In the genomic region with DNA sequence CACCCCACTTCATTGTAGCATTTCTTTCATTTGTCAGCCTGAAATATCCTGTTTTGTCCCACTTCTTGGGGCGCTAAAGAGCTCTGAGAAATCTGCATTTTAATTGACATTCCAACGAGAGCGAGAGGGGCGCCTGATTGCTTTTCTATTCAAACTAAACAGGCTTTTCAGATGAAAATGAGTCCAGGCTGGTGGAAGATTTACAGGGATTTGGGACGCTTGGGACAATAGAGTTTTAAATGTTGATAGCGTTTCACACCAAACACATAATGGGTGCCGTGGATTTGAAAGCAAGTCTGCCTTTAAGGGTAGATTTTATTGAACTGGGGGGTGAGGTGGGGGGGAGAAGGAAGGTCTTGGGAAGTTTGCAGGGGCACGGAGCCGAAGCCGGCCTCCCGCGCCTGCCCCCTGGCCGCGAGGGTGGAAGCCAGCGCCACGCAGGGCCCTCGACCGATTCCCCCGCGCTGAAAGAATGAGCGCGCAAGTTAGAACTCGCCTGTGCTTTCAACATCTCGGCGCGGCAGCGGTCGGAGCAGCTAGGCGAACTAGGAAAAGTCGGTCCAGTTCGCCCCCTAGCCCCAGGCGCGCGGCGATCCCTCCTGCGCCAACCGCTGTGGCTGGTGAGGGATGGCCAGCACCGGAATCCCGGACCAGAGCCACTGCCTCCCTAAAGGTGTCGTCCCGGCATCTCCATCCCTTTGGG, we compare ENCODE assay signal across 8 mouse cellular contexts.
DNase-seq lines count a peak whose midpoint lies in the region; ATAC-seq and TF ChIP-seq lines count a peak whose summit lies in the region.

No protein-coding gene starts in this region.

- under 1% methylated on average over 41 of the region's 41 CpGs for WGBS in heart, embryonic 11.5 days (ENCODE audit: insufficient replicate concordance)
- WGBS in kidney, postnatal 0 days: under 1% methylated on average over 41 of the region's 41 CpGs
- 2% methylated on average over 41 of the region's 41 CpGs for WGBS in liver, postnatal 0 days (ENCODE audit: insufficient replicate concordance)
- WGBS in olfactory bulb, adult 2 months: 2% methylated on average over 41 of the region's 41 CpGs

- peaks cover 2% of the 10 kb centered on the region; the same call in 1 of the 2 replicates for H3K27me3 ChIP-seq in heart, embryonic 11.5 days (ENCODE audit: control insufficient read depth, insufficient read depth, low read length)
- no peaks in the 10 kb centered on the region for H3K27me3 ChIP-seq in kidney, postnatal 0 days (ENCODE audit: insufficient read depth, low read length)
- H3K27me3 ChIP-seq in liver, postnatal 0 days (ENCODE audit: insufficient read depth, low read length): peaks cover 25% of the 10 kb centered on the region

- peaks cover 28% of the 10 kb centered on the region for H3K4me1 ChIP-seq in heart, embryonic 11.5 days (ENCODE audit: control insufficient read depth, insufficient read depth, low read length)
- H3K4me1 ChIP-seq in kidney, postnatal 0 days (replicated peaks; ENCODE audit: insufficient read depth, low read length): peaks cover 20% of the 10 kb centered on the region
- peaks cover 3% of the 10 kb centered on the region; the same call in 1 of the 2 replicates for H3K4me1 ChIP-seq in liver, postnatal 0 days (ENCODE audit: insufficient read depth)
- peaks cover 18% of the 10 kb centered on the region for H3K4me1 ChIP-seq in olfactory bulb, adult 2 months (ENCODE audit: control insufficient read depth, insufficient read depth, low read length)

- H3K36me3 ChIP-seq in heart, embryonic 11.5 days (ENCODE audit: control insufficient read depth, insufficient read depth, low read length): no peaks in the 10 kb centered on the region
- no peaks in the 10 kb centered on the region for H3K36me3 ChIP-seq in kidney, postnatal 0 days (ENCODE audit: insufficient read depth, low read length)
- H3K36me3 ChIP-seq in liver, postnatal 0 days (replicated peaks; ENCODE audit: insufficient read depth, low read length): no peaks in the 10 kb centered on the region

- ATAC-seq in cerebellum, adult (ENCODE audit: insufficient number of reproducible peaks, low FRiP score, low TSS enrichment): no peak
- ATAC-seq in heart, embryonic 11.5 days (replicated peaks; ENCODE audit: insufficient number of reproducible peaks, low FRiP score, low TSS enrichment): no peak
- ATAC-seq in kidney, postnatal 0 days (replicated peaks; ENCODE audit: low FRiP score, low read depth): no peak
- ATAC-seq in liver, postnatal 0 days: peak; percentile 49; the same call in 1 of the 2 replicates
- no peak for ATAC-seq in megakaryocyte progenitor cell, adult 5-6 weeks (replicated peaks; ENCODE audit: poor library complexity)

- DNase-seq in cerebellum, adult 8-10 months: peak; percentile 12
- DNase-seq in cerebellum, postnatal 25 days: peak; percentile 14 to 36
- peak; percentile 82 for DNase-seq in kidney, postnatal 0 days (ENCODE audit: low spot score)
- peak; percentile 58 for DNase-seq in liver, postnatal 0 days

- H3K9ac ChIP-seq in heart, embryonic 11.5 days (ENCODE audit: low read depth, low read length): peak overlapping the region; percentile 81
- H3K9ac ChIP-seq in kidney, postnatal 0 days (ENCODE audit: low read depth, low read length): peak overlapping the region; percentile 79
- peak overlapping the region; percentile 54 for H3K9ac ChIP-seq in liver, postnatal 0 days (replicated peaks)

- peak overlapping the region; percentile 71 for H3K4me3 ChIP-seq in heart, embryonic 11.5 days (ENCODE audit: low read depth, low read length)
- H3K4me3 ChIP-seq in kidney, postnatal 0 days (replicated peaks; ENCODE audit: low read depth, low read length): peak overlapping the region; percentile 84
- peak overlapping the region; percentile 54 for H3K4me3 ChIP-seq in liver, postnatal 0 days (ENCODE audit: low read depth, low read length)
- H3K4me3 ChIP-seq in olfactory bulb, adult 2 months (ENCODE audit: insufficient read depth, low read depth, low read length): peak overlapping the region; percentile 66

- no peak for TF ChIP-seq EP300 in liver, postnatal 0 days (IDR thresholded peaks at IDR 0.05; ENCODE audit: low read depth)

- peak overlapping the region; percentile 80; the same call in 1 of the 2 replicates for H3K27ac ChIP-seq in heart, embryonic 11.5 days (ENCODE audit: low read depth, low read length)
- peak overlapping the region; percentile 91 for H3K27ac ChIP-seq in kidney, postnatal 0 days
- H3K27ac ChIP-seq in liver, postnatal 0 days (ENCODE audit: low read depth): no peak overlapping the region
- H3K27ac ChIP-seq in olfactory bulb, adult 2 months (ENCODE audit: insufficient read depth, low read depth, low read length): peak overlapping the region; percentile 91

- peak overlapping the region; percentile 88 for H3K4me2 ChIP-seq in heart, embryonic 11.5 days
- peak overlapping the region; percentile 80 for H3K4me2 ChIP-seq in kidney, postnatal 0 days (ENCODE audit: low read length)
- peak overlapping the region; percentile 73 for H3K4me2 ChIP-seq in liver, postnatal 0 days (ENCODE audit: low read depth, low read length)

- no peak for TF ChIP-seq POLR2A in olfactory bulb, adult 2 months (IDR thresholded peaks at IDR 0.05; ENCODE audit: insufficient read depth, low read depth, low read length)

- peak; percentile 51 for TF ChIP-seq CTCF in kidney, postnatal 0 days (IDR thresholded peaks at IDR 0.05; ENCODE audit: low read depth)
- peak; percentile 37 for TF ChIP-seq CTCF in liver, postnatal 0 days (IDR thresholded peaks at IDR 0.05; ENCODE audit: low read depth)
- TF ChIP-seq CTCF in olfactory bulb, adult 2 months (IDR thresholded peaks at IDR 0.05; ENCODE audit: insufficient read depth, low read depth, low read length): peak; percentile 51; the same call in 1 of the 2 replicates

- H3K9me3 ChIP-seq in heart, embryonic 11.5 days (replicated peaks; ENCODE audit: control insufficient read depth, low read length): no peaks in the 10 kb centered on the region
- H3K9me3 ChIP-seq in kidney, postnatal 0 days (replicated peaks; ENCODE audit: low read length): no peaks in the 10 kb centered on the region
- H3K9me3 ChIP-seq in liver, postnatal 0 days (ENCODE audit: low read length): no peaks in the 10 kb centered on the region

Comparison
In these comparisons a context has a peak if more than half of its experiments do, and no peak if none do; other contexts are left out.
1. DNase-seq: peak in every context shown above with its lines; median percentile 82 in kidney, postnatal 0 days; 58 in liver, postnatal 0 days; 25 in cerebellum, postnatal 25 days; 12 in cerebellum, adult 8-10 months.